Mouse (Mus musculus) embryonic facial prominence, embryonic 15.5 days (tissue): Measurements from ENCODE around the gene Gm10775. TPM values are rescaled to one million over a fixed set of nuclear protein-coding genes. Genes with fewer than 3 reads are reported as not detected.

ENCODE experiments used
- ATAC-seq: fragments of 200-750 bp; cut with Nextera tagmentation; 2 replicates; pipeline ENCODE4 v1.8.0; 2017; ENCODE audit warnings: low read depth, moderate TSS enrichment; ENCODE audit not compliant: insufficient number of reproducible peaks, low FRiP score, low TSS enrichment
- H3K27ac ChIP-seq: fragments of 300-500 bp; sonication (generic); replicated peaks from 2 replicates; pipeline ENCODE4 v1.5.1; 2015; ENCODE audit warnings: mild to moderate bottlenecking, inconsistent platforms
- H3K27me3 ChIP-seq: fragments of 300-500 bp; sonication (generic); 2 replicates; pipeline ENCODE4 v1.6.1; 2015; ENCODE audit warnings: inconsistent platforms
- H3K36me3 ChIP-seq: fragments of 300-500 bp; sonication (generic); 2 replicates; pipeline ENCODE4 v1.6.1; 2015; ENCODE audit warnings: mild to moderate bottlenecking, inconsistent platforms
- H3K4me1 ChIP-seq: fragments of 300-500 bp; sonication (generic); 2 replicates; pipeline ENCODE4 v1.6.1; 2015; ENCODE audit warnings: inconsistent platforms
- H3K4me2 ChIP-seq: fragments of 300-500 bp; sonication (generic); replicated peaks from 2 replicates; pipeline ENCODE4 v1.6.1; 2015; ENCODE audit warnings: mild to moderate bottlenecking, inconsistent platforms
- H3K4me3 ChIP-seq: fragments of 300-500 bp; sonication (generic); replicated peaks from 2 replicates; pipeline ENCODE4 v1.5.1; 2015; ENCODE audit warnings: mild to moderate bottlenecking, inconsistent platforms
- H3K9ac ChIP-seq: fragments of 300-500 bp; sonication (generic); 2 replicates; pipeline ENCODE4 v1.6.1; 2015; ENCODE audit warnings: inconsistent platforms
- H3K9me3 ChIP-seq: fragments of 300-500 bp; sonication (generic); replicated peaks from 2 replicates; pipeline ENCODE4 v1.6.1; 2016; ENCODE audit warnings: inconsistent platforms
- WGBS: fragments of 180-500 bp; shearing (Covaris S2); methylation state at CpG from one replicate; pipeline ENCODE4 v1.1.7; 2015; 5-methylcytosine and 5-hydroxymethylcytosine counted together
- polyA plus RNA-seq: library from polyadenylated mRNA; unstranded; fragments of >200 nt; fragmentation: Nextera tagmentation; extraction: Ambion mirVana; gene quantifications from 2 replicates; pipeline ENCODE4 v1.2.1, GENCODE M21; 2015

Gm10775 gene
- not detected in 2 replicates for polyA plus RNA-seq

- 48% methylated on average over 29 of the region's 29 CpGs for WGBS
- Histone ChIP-seq H3K4me2 (peak within 1 kb of the TSS; percentile 27), H3K9me3 (peaks cover 64% of the 10 kb centered on the region), H3K4me1 (no peaks in the 10 kb centered on the region), H3K36me3 (peaks cover 21% of the 10 kb centered on the region), H3K4me3 (peak within 1 kb of the TSS; percentile 12; the same call in 1 of the 2 replicates), H3K27ac (no peak within 1 kb of the TSS), H3K27me3 (no peaks in the 10 kb centered on the region), H3K9ac (no peak within 1 kb of the TSS)
- no peak for ATAC-seq
Measured at GRCm38 (mm10) chr13:65259239-65259638, at the start of gene Gm10775. Gm10775 (plus strand) TSS chr13:65259539.

- no peak overlapping the region for H3K27ac ChIP-seq
- H3K4me3 ChIP-seq = no peak overlapping the region
- no peaks in the 10 kb centered on the region for H3K27me3 ChIP-seq
- 51% methylated on average over 6 of the region's 6 CpGs for WGBS
- no peaks in the 10 kb centered on the region for H3K4me1 ChIP-seq
- H3K36me3 ChIP-seq = no peaks in the 10 kb centered on the region
- no peaks in the 10 kb centered on the region for H3K9me3 ChIP-seq
- H3K9ac ChIP-seq = no peak overlapping the region
- no peak overlapping the region for H3K4me2 ChIP-seq
- no peak for ATAC-seq
Measured at GRCm38 (mm10) chr13:65225945-65226344, 33.4 kb upstream of the Gm10775 start.

GRCm38 (mm10) chr13:65226657-65227056 lies 32.7 kb upstream of the Gm10775 start:
- no peaks in the 10 kb centered on the region for H3K27me3 ChIP-seq
- no peak overlapping the region for H3K9ac ChIP-seq
- no peaks in the 10 kb centered on the region for H3K36me3 ChIP-seq
- no peak overlapping the region for H3K4me3 ChIP-seq
- no peak for ATAC-seq
- no peaks in the 10 kb centered on the region for H3K9me3 ChIP-seq
- no peak overlapping the region for H3K4me2 ChIP-seq
- H3K27ac ChIP-seq = no peak overlapping the region
- 71% methylated on average over 2 of the region's 2 CpGs for WGBS
- H3K4me1 ChIP-seq = no peaks in the 10 kb centered on the region

GRCm38 (mm10) chr13:65237211-65237610 lies 22.1 kb upstream of the Gm10775 start:
- Histone ChIP-seq H3K27me3 (no peaks in the 10 kb centered on the region), H3K4me1 (peaks cover 9% of the 10 kb centered on the region), H3K9me3 (no peaks in the 10 kb centered on the region), H3K36me3 (no peaks in the 10 kb centered on the region), H3K27ac (no peak overlapping the region), H3K9ac (no peak overlapping the region), H3K4me2 (no peak overlapping the region), H3K4me3 (no peak overlapping the region)
- ATAC-seq = no peak
- 72% methylated on average over 9 of the region's 9 CpGs for WGBS

GRCm38 (mm10) chr13:65240509-65241098 lies 18.7 kb upstream of the Gm10775 start:
- peaks cover 1% of the 10 kb centered on the region for H3K9me3 ChIP-seq
- H3K27ac ChIP-seq = peak overlapping the region; percentile 95
- H3K36me3 ChIP-seq = peaks cover 13% of the 10 kb centered on the region; the same call in 1 of the 2 replicates
- peak overlapping the region; percentile 84 for H3K4me3 ChIP-seq
- H3K4me1 ChIP-seq = peaks cover 13% of the 10 kb centered on the region
- peak; percentile 89 for ATAC-seq
- peak overlapping the region; percentile 55 for H3K9ac ChIP-seq
- peak overlapping the region; percentile 99 for H3K4me2 ChIP-seq
- no peaks in the 10 kb centered on the region for H3K27me3 ChIP-seq
- WGBS = 1% methylated on average over 28 of the region's 28 CpGs

GRCm38 (mm10) chr13:65241099-65241626 lies 18.2 kb upstream of the Gm10775 start:
- H3K4me3 ChIP-seq = peak overlapping the region; percentile 84
- peaks cover 14% of the 10 kb centered on the region; the same call in 1 of the 2 replicates for H3K36me3 ChIP-seq

GRCm38 (mm10) chr13:65241627-65242318 lies 17.6 kb upstream of the Gm10775 start:
- Histone ChIP-seq H3K4me1 (peaks cover 13% of the 10 kb centered on the region), H3K36me3 (peaks cover 14% of the 10 kb centered on the region; the same call in 1 of the 2 replicates), H3K27ac (peak overlapping the region; percentile 95), H3K9ac (peak overlapping the region; percentile 55), H3K9me3 (peaks cover 9% of the 10 kb centered on the region), H3K4me2 (peak overlapping the region; percentile 99), H3K4me3 (peak overlapping the region; percentile 84), H3K27me3 (no peaks in the 10 kb centered on the region)
- peak; percentile 2; the same call in 1 of the 2 replicates for ATAC-seq
- WGBS = 3% methylated on average over 51 of the region's 51 CpGs

More at GRCm38 (mm10) chr13:65241099-65241626, 18.2 kb upstream of the Gm10775 start:
- WGBS = under 1% methylated on average over 45 of the region's 45 CpGs
- Histone ChIP-seq H3K27ac (peak overlapping the region; percentile 95), H3K9ac (peak overlapping the region; percentile 55), H3K4me1 (peaks cover 13% of the 10 kb centered on the region), H3K4me2 (peak overlapping the region; percentile 99), H3K9me3 (peaks cover 7% of the 10 kb centered on the region), H3K27me3 (no peaks in the 10 kb centered on the region)
- ATAC-seq = peak; percentile 82

GRCm38 (mm10) chr13:65242319-65242787 lies 17.0 kb upstream of the Gm10775 start:
- Histone ChIP-seq H3K27me3 (no peaks in the 10 kb centered on the region), H3K4me1 (peaks cover 13% of the 10 kb centered on the region), H3K4me3 (peak overlapping the region; percentile 84), H3K36me3 (peaks cover 14% of the 10 kb centered on the region; the same call in 1 of the 2 replicates), H3K9me3 (peaks cover 9% of the 10 kb centered on the region), H3K27ac (no peak overlapping the region), H3K9ac (no peak overlapping the region; the same call in 1 of the 2 replicates), H3K4me2 (peak overlapping the region; percentile 99)
- ATAC-seq = no peak
- WGBS = 41% methylated on average over 27 of the region's 27 CpGs

- no peak overlapping the region for H3K27ac ChIP-seq
- no peaks in the 10 kb centered on the region for H3K27me3 ChIP-seq
- H3K4me3 ChIP-seq = no peak overlapping the region
- no peak overlapping the region for H3K9ac ChIP-seq
- peaks cover 17% of the 10 kb centered on the region; the same call in 1 of the 2 replicates for H3K36me3 ChIP-seq
- ATAC-seq = no peak
- peaks cover 13% of the 10 kb centered on the region for H3K4me1 ChIP-seq
- WGBS = 95% methylated on average over 4 of the region's 4 CpGs
- H3K4me2 ChIP-seq = no peak overlapping the region
- H3K9me3 ChIP-seq = peaks cover 9% of the 10 kb centered on the region
Measured at GRCm38 (mm10) chr13:65243273-65243672, 16.1 kb upstream of the Gm10775 start.

- Histone ChIP-seq H3K27me3 (no peaks in the 10 kb centered on the region), H3K9ac (no peak overlapping the region), H3K4me2 (peak overlapping the region; percentile 27), H3K4me3 (peak overlapping the region; percentile 12; the same call in 1 of the 2 replicates), H3K36me3 (peaks cover 17% of the 10 kb centered on the region), H3K27ac (no peak overlapping the region), H3K9me3 (peaks cover 61% of the 10 kb centered on the region), H3K4me1 (no peaks in the 10 kb centered on the region)
- 28% methylated on average over 36 of the region's 36 CpGs for WGBS
- ATAC-seq = peak; percentile 60
Measured at GRCm38 (mm10) chr13:65258175-65258954, 974 bp upstream of the Gm10775 start.
